Mouse (Mus musculus): ENCODE results near the gene Hepacam.

Hepacam gene

DNA sequence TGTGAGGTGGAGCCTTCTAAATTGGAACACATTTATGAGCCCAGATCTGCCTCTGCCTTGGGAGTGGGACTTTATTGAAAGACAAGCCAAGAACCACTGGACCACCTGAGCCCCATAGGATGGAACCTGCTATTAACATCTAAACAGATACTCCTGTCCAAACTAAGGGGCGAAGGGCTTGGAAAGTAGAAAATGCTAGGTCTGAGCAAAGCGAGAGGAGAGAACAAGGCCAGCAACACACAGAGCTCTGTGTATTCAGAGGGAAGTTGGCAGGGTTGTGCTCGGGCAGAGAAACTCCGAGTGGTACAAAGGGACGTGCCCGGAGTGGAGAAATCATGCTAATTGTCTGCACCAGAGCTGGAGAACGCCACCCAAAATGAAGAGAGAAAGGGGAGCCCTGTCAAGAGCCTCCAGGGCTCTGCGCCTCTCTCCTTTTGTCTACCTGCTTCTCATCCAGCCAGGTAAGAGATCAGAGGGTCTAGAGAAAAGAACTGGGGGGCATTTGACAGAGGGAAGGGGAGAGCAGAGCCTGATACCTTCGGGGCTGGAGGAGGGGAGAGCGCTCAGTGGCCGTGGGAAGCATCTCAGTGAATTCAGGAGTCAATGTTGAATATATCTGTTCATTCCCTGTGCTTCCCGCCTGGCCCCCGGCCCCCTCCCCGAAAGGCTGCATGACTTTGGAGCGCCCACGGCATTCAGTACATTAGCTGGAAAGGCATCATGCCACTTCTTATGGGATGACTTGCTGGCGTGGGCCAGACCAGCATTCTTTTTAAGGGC is at the start of gene Hepacam:
Gene Hepacam, plus strand, starts transcription at position 51 of the 780 bp plus-strand sequence.
- DNase-seq (ENCODE audit: inconsistent ontology term) = no peak

GRCm38 (mm10) chr9:37329456-37329855 is 37.7 kb upstream of the Hepacam start:
- DNase-seq (ENCODE audit: inconsistent ontology term) = peak; percentile 22

DNA sequence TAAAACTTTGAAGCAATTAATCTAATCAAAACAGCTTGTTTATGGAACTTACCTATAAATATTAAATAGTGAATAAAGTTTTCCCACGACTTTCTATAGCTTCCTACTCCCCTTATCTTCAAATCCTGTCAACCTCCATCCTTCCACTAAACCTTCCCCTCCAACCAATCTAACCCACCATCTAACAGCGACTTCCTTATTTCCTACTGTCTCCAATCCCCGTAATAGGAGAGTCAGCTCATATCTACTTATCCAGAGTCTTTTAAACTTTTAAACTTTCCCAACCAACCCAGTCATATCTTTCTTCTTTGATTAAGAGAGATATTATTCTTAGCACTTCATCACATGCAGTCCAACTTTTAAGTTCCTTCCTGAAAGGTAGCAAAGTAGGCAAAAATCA is 21.7 kb upstream of the Hepacam start:
- DNase-seq (ENCODE audit: inconsistent ontology term) = no peak

GRCm38 (mm10) chr9:37347184-37347987 is 19.8 kb upstream of the Hepacam start:
- DNase-seq (ENCODE audit: inconsistent ontology term) = no peak

- DNase-seq (ENCODE audit: inconsistent ontology term) = peak; percentile 99
Measured at GRCm38 (mm10) chr9:37347988-37348642, 19.0 kb upstream of the Hepacam start, which contains the start of gene Ccdc15. Gene Ccdc15, minus strand, starts transcription at chr9:37348432.

- no peak for DNase-seq (ENCODE audit: inconsistent ontology term)
Measured at GRCm38 (mm10) chr9:37349050-37349449, 18.1 kb upstream of the Hepacam start.

DNA sequence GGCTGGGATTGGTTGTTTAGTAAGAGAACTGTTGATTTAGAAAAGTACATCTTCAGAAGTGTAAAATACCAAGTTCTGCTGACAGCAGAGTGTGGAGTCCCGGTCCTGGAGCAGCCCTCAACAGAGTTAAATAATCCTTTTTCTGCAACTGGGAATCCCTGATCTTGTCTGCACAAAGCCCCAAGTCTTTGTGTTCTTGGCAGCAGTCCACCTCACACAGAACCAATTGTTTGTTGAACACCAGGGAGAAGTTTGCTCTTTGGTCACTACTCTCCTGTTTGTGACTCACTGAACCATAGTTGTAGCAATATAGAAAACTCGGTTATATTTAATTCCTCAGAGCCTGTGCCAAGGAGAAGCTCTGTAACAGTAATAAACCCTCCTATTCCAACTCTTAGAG is 15.9 kb upstream of the Hepacam start:
- DNase-seq (ENCODE audit: inconsistent ontology term) = peak; percentile 52

DNA sequence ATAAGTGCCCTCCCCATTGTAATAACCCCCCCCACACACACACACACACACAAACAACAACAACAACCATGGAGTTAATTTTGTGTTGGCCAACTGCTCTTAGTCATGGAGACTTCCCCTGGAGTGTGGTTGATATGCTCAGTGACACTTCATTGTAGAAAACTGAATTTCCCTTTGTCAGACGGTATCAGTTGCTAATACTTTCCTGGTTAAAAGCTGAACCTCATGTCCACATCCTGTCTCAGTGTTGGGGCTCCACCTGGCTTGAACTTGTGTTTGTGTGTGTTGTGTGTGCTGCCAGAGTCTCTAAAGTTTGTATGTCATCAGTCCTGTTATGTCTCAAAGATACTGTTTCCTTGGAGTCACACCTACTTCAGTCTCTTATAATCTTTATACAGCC is 12.7 kb upstream of the Hepacam start:
- DNase-seq (ENCODE audit: inconsistent ontology term) = no peak

DNA sequence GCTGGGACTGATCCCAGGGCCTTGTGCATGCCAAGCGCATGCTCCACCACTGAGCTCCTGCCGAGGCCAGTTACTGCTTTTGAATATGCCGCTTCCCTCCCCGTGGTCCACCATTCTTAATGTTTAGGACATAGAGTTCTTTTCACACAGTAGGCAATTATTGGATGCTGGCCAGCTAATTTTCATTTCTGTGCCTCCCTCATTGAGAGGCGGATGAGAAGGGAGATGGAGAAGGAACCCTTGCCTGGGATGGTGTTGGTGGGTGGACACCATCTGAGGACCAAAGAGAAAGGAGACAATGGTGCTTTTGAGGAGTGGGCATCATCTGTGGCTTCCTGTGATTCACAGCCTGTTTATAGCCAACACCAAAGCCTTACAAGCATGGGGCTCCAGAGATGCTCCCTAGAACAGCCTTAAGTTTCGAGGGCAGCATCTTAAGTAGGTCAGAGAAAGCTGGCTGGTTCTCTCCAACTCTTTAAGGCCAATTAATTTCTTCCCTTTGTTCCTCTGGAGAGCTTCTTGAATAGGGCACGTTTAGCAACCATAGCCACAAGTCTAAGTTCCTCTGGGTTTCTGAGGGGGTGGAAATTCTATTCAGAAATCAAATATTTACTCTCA is 8.3 kb upstream of the Hepacam start:
- DNase-seq (ENCODE audit: inconsistent ontology term) = peak; percentile 62

DNA sequence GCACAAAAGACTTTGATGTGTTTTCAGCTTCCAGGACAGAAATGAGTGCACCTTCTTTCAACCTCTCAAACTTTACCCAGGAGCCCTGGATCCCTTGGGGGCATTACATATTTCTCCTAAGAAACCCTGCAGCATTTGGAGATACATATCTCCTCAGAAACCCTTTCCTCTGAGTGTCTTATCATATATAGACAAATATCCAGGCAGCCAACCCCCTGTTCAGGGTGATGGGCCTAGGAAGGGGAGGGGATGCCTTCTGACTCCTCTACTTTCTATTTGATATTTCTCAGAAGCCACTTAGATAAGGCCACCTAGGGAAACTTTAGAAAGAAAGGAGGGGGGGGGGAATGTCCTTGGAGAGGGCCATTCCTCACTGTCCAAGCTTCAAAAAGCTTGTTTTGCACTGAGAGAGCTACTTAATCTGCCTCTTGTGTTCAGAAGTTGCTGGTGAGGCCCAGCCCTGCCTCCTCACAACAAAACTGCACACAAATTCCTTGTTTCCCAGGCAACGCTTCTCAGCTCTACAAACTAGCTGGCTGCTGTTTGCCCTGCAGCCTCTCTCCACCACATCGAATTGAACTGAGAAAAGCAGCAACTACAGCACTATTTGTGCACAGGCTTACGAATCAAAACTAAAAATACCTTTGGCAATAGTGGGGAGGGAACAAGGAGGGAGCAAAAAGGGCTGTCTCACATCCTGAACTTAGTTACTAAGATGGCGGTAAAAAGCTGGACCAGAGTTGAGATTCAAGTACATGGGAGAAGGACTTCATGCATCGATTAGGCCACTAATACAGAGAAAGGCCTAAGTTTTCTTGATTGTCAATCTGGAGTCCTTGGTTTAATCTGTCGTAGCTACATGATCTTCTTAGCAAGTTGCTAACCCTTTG is 7.6 kb upstream of the Hepacam start:
- peak; percentile 78 for DNase-seq (ENCODE audit: inconsistent ontology term)

DNA sequence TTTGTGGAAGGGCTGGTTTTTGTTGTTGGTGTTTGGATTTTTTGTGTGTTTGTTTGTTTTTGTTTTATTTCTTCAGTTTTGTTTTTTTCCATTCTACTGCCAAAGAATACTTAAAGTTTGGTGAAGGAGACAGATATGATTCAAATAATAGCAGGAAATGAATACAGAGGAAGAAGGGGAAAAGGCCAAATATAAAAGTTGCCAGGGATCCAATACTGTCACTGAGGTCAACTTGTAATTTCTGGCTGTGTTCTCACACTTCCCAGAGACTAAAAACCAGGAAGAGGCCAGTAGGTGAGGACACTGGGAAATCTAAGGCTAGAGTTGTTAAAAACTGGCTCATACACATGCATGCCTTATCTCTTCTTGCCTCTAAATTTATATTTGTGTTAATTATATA is 5.1 kb upstream of the Hepacam start:
- no peak for DNase-seq (ENCODE audit: inconsistent ontology term)

DNA sequence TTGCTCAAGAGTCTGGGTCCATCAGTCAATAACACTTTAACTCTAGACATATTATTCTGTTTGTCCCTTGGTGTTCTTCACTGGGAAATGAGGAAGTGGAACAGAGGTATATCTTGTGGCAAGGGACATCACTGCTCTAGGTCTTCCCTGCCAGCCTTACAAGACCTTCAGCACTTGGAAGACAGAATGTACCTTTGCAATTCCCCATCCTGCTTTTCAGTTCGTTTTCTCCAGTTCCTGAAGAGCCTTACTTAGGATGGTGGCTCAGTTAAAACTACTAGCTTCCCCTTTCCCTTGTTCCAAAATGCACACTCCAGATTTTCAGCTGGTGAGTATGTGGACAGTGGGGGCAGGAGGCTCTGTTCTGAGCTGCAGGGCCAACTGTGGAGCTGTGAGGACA is 4.3 kb upstream of the Hepacam start:
- no peak for DNase-seq (ENCODE audit: inconsistent ontology term)

- no peak for DNase-seq (ENCODE audit: inconsistent ontology term)
Measured at GRCm38 (mm10) chr9:37363551-37363950, 3.6 kb upstream of the Hepacam start.

DNA sequence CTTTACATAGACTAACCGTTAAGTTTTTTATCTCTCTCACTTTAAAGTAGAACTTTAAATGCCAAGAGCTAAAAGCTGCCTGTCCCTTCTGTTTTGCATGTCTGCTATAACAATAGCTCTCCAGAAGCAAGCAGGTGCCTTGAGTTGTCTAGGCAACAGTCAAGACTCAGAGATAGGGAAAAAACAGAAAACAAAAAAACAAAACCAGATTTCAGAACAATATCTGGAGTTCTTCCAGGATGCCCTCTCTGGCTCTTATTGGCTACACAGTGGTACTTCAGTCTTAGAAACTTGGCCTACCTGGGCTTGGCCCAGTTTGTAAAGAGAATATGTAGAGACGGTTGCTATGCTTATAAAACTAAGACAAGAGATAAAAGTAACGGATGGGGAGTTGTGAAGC is 2.8 kb upstream of the Hepacam start:
- DNase-seq (ENCODE audit: inconsistent ontology term) = no peak

DNA sequence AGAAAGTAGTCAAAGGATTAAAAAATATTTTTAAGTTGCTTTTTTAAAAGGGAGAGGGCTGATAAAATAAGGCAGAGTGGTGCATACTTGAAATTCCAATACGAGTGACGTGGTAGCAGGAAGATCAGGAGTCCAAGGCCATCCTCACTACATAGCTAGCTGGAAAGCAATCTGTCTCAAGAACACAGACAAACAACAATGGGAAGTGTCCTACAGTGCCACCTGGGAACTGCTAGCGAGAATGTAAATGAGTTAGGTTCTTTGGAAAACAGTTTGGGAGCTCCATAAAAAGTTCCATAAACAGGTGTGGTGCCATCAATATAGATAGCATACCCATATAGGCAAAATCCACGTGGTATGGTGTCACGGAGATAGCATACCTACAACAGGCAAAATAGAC is 1.4 kb upstream of the Hepacam start:
- no peak for DNase-seq (ENCODE audit: inconsistent ontology term)

GRCm38 (mm10) chr9:37368081-37368830 is 1.1 kb downstream of the Hepacam start:
- no peak for DNase-seq (ENCODE audit: inconsistent ontology term)

DNA sequence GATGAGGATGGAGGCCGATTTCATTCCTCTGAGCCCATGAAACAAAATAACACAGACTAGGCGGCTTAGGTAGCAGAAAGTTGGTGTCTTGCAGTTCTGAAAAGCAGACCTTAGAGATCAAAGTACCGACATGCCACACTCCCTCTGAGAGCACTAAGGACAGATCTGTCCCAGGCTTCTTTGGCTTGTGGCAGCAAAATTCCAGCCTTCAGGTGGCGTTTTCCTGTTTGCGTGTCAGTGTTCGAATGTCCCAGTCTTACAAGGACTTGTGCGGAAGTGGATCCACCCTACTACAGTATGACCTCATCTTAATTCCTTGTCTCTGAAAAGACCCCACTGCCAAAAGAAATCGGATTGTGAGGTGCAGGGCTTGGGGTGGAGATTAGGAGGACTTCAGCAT is 1.7 kb downstream of the Hepacam start:
- no peak for DNase-seq (ENCODE audit: inconsistent ontology term)

DNA sequence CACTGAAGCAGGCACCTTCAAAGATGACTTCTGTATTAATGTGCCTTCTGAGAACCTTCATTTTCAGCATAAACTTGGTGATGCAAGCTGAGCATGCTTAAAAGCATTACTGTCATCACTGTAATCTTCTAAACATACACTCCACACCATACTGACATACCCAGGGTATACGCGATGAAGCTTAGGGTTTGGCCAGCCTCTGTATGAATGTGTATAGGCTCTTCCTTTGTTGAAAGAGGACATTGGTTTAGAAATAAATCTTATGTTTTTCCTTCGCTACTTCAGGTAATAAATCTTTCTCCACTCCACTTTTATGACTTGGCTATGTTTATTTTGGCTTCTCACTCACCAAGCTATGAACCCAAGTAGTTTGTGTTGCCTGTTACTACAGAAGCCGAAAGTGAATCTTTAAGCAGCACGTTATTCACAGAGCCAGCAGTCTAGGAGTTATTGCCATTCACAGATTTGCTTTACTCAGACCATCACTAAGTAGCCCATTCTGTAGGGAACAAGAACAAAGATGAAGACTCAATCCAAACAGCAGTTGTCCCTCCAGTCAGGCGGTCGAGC is 4.2 kb downstream of the Hepacam start:
- DNase-seq (ENCODE audit: inconsistent ontology term) = no peak

DNA sequence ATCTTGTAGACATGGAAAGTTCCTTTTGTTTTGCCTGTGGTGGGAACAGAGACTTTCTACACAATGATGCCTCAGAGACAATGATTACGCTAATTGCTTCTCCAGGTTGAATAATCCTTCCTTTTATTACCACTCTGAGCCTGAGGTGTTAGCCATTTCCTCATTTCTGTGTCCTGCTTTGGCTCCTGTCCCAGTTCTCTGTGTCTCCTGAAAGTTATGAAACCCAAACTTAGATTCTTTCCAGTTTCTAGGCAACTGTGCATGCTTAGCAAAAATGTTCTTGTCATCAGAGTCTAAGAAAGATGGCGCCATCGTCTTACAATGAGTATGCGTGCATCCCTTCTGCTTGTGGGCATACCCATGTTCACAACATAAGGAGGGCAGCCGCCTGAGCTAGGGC is 8.6 kb downstream of the Hepacam start:
- no peak for DNase-seq (ENCODE audit: inconsistent ontology term)

DNA sequence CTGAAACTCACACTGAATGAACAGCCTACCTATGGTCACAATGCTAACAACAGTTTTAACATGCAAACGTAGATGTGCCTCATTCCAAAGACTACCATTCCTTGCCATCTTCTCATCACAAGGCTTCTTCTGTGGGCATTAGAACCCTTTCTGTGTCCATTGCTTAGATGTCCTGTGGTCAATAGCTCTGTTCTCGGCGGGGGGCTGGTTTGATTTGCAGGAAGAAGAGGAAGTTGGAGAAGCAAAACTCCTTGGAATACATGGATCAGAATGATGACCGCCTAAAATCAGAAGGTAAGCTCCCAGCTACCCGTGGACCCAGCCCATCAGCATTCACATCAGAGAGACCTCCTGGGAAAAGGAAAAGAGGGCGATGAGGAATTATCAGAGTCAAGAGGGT is 16.0 kb downstream of the Hepacam start:
- DNase-seq (ENCODE audit: inconsistent ontology term) = no peak
